Comparison of ENCODE assay signal across 8 mouse cellular contexts in the genomic region with DNA sequence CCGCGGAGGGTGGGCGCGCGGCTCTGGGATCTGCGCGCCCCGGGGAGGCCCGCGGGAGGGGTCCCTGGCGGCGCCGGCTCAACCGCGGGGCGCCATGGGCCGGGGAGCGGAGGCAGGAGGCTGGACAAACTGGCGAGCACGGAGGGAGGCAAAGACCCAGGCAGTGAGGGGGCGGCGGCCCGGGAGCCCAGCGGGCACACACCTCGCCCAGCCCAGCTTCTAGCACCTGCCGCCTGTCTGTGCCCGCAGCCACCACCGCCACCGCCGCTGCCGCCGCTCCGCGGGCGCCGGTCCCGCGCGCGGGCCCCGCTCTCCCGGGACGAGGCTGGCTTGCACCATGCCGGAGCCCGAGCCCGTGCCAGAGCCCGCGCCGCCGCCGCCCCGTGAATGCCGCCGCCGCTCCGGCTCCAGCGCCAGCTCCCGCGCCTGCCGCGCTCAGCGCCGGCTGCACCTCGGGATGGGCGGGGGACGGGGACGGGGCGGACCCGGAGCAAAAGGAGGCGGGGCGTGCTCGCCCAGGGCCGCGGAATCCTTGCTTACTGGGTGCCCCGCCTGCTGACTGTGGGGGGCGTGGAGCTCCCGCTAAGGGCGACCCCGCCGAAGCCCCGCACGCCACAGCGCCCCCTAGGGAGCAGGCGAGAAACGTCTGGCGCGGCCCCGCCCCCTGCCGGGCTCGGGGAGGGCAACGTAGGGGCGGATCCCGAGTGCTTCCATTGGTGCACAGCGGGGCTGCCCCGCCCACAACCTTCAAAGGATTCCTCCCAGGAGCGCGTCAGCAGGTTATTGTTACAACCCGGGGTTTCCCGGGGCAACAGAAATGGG. TPM values are rescaled to one million over a fixed set of nuclear protein-coding genes. Genes with fewer than 3 reads are reported as not detected.
DNase-seq lines count a peak whose midpoint lies in the region; ATAC-seq and TF ChIP-seq lines count a peak whose summit lies in the region.

Foxo6 (minus strand) TSS at position 60 of the 822 bp plus-strand sequence.

- in situ Hi-C loops in CH12.LX (cut with MboI; ENCODE audit: low pct_ligation_motif_present, low pct_unique_long_range_greater_than_20kb, low sequenced_read_pairs) = no loop called here

- H3K79me2 ChIP-seq in CH12.LX (replicated peaks; ENCODE audit: control insufficient read depth, extremely low read depth, insufficient read depth, poor library complexity, severe bottlenecking) = no peaks in the 10 kb centered on the region

- WGBS in forebrain, embryonic 11.5 days = 1% methylated on average over 72 of the region's 99 CpGs
- WGBS in heart, embryonic 16.5 days = under 1% methylated on average over 96 of the region's 99 CpGs
- WGBS in liver, embryonic 15.5 days (ENCODE audit: insufficient replicate concordance) = under 1% methylated on average over 98 of the region's 99 CpGs
- under 1% methylated on average over 82 of the region's 99 CpGs for WGBS in neural tube, embryonic 13.5 days

- peak; percentile 90 for ATAC-seq in forebrain, embryonic 11.5 days (replicated peaks; ENCODE audit: low FRiP score)
- peak; percentile 89 for ATAC-seq in heart, embryonic 16.5 days (replicated peaks; ENCODE audit: extremely low read depth, insufficient read depth, low FRiP score)
- peak; percentile 79 for ATAC-seq in liver, embryonic 15.5 days (ENCODE audit: insufficient read depth)
- peak; percentile 86 for ATAC-seq in neural tube, embryonic 13.5 days (ENCODE audit: low read depth)

- TF ChIP-seq EP300 in CH12.LX (IDR thresholded peaks at IDR 0.05; ENCODE audit: low read length) = no peak

- no peak for TF ChIP-seq RAD21 in CH12.LX (IDR thresholded peaks at IDR 0.05; ENCODE audit: low read depth, low read length)

- H3K4me1 ChIP-seq in CH12.LX (ENCODE audit: control insufficient read depth in 1 of 2, insufficient read depth in 2 of 2) = peaks cover 11 to 40% of the 10 kb centered on the region in 2 experiments
- H3K4me1 ChIP-seq in forebrain, embryonic 11.5 days (replicated peaks; ENCODE audit: control insufficient read depth, insufficient read depth, low read length) = peaks cover 17% of the 10 kb centered on the region
- H3K4me1 ChIP-seq in heart, embryonic 16.5 days (ENCODE audit: control insufficient read depth, insufficient read depth, low read length) = peaks cover 13% of the 10 kb centered on the region
- peaks cover 22% of the 10 kb centered on the region for H3K4me1 ChIP-seq in liver, embryonic 15.5 days (replicated peaks)
- peaks cover 57% of the 10 kb centered on the region for H3K4me1 ChIP-seq in neural tube, embryonic 13.5 days (replicated peaks)
- peaks cover 20% of the 10 kb centered on the region for H3K4me1 ChIP-seq in testis, adult 2 months (ENCODE audit: control insufficient read depth, insufficient read depth, low read length)

- DNase-seq in CH12.LX (ENCODE audit: extremely low read depth) = peak; percentile 95
- peak; percentile 84 for DNase-seq in c-Kit-positive CD71-positive TER-119-negative erythroid progenitor cells, embryonic 14.5 days (ENCODE audit: low read depth)
- peak; percentile 98 for DNase-seq in forebrain, embryonic 11.5 days (ENCODE audit: low spot score)
- peak; percentile 96 to 97 for DNase-seq in kidney, postnatal 36 days

- peak in 1 of 2 experiments; percentile 76; a peak in 2 of 4 replicates for TF ChIP-seq CTCF in CH12.LX (conservative IDR thresholded peaks at IDR 0.05 in 1 of 2, IDR thresholded peaks at IDR 0.05 in 1 of 2; ENCODE audit: low read depth in 2 of 2, low read length in 2 of 2)
- peak; percentile 81 for TF ChIP-seq CTCF in testis, adult 2 months (IDR thresholded peaks at IDR 0.05; ENCODE audit: control insufficient read depth, insufficient read depth, insufficient replicate concordance, low read depth, low read length)

- H3K9me3 ChIP-seq in CH12.LX (replicated peaks; ENCODE audit: low read length) = no peaks in the 10 kb centered on the region
- H3K9me3 ChIP-seq in forebrain, embryonic 11.5 days (ENCODE audit: control insufficient read depth, low read length) = no peaks in the 10 kb centered on the region
- no peaks in the 10 kb centered on the region for H3K9me3 ChIP-seq in heart, embryonic 16.5 days (replicated peaks; ENCODE audit: control insufficient read depth, low read length)
- no peaks in the 10 kb centered on the region for H3K9me3 ChIP-seq in liver, embryonic 15.5 days (replicated peaks)
- H3K9me3 ChIP-seq in neural tube, embryonic 13.5 days = no peaks in the 10 kb centered on the region

- no peak within 1 kb of the TSS for H3K27ac ChIP-seq in CH12.LX (ENCODE audit: insufficient read depth, low read depth)
- no peak within 1 kb of the TSS for H3K27ac ChIP-seq in forebrain, embryonic 11.5 days (ENCODE audit: low read depth, low read length)
- H3K27ac ChIP-seq in heart, embryonic 16.5 days (ENCODE audit: low read length) = peak within 1 kb of the TSS; percentile 15; the same call in 1 of the 2 replicates
- no peak within 1 kb of the TSS for H3K27ac ChIP-seq in liver, embryonic 15.5 days (replicated peaks)
- H3K27ac ChIP-seq in neural tube, embryonic 13.5 days (replicated peaks) = peak within 1 kb of the TSS; percentile 85
- no peak within 1 kb of the TSS for H3K27ac ChIP-seq in testis, adult 2 months (ENCODE audit: control insufficient read depth, insufficient read depth, low read depth, low read length)

- H3K36me3 ChIP-seq in CH12.LX (replicated peaks in 1 of 2; ENCODE audit: control insufficient read depth in 1 of 2, insufficient read depth in 1 of 2, low read length in 1 of 2) = no peaks in the 10 kb centered on the region
- H3K36me3 ChIP-seq in forebrain, embryonic 11.5 days (ENCODE audit: control insufficient read depth, insufficient read depth, low read length) = no peaks in the 10 kb centered on the region
- H3K36me3 ChIP-seq in heart, embryonic 16.5 days (ENCODE audit: control insufficient read depth, insufficient read depth) = no peaks in the 10 kb centered on the region
- H3K36me3 ChIP-seq in liver, embryonic 15.5 days (replicated peaks) = no peaks in the 10 kb centered on the region
- no peaks in the 10 kb centered on the region for H3K36me3 ChIP-seq in neural tube, embryonic 13.5 days
- no peaks in the 10 kb centered on the region for H3K36me3 ChIP-seq in testis, adult 2 months (ENCODE audit: control insufficient read depth, insufficient read depth, low read length)

- TF ChIP-seq POLR2A in CH12.LX (IDR thresholded peaks at IDR 0.05; ENCODE audit: low read depth, low read length) = no peak
- TF ChIP-seq POLR2A in testis, adult 2 months (IDR thresholded peaks at IDR 0.05; ENCODE audit: control insufficient read depth, low read depth, low read length) = 0 out of 2 replicates have a peak, but pooled peaks have one; percentile 1

- H3K27me3 ChIP-seq in CH12.LX (replicated peaks) = peaks cover 90% of the 10 kb centered on the region
- H3K27me3 ChIP-seq in forebrain, embryonic 11.5 days (ENCODE audit: control insufficient read depth, insufficient read depth, low read length) = peaks cover 39% of the 10 kb centered on the region
- peaks cover 41% of the 10 kb centered on the region for H3K27me3 ChIP-seq in heart, embryonic 16.5 days (ENCODE audit: control insufficient read depth, insufficient read depth, low read length)
- H3K27me3 ChIP-seq in liver, embryonic 15.5 days = peaks cover 79% of the 10 kb centered on the region
- peaks cover 35% of the 10 kb centered on the region for H3K27me3 ChIP-seq in neural tube, embryonic 13.5 days
- no peaks in the 10 kb centered on the region for H3K27me3 ChIP-seq in testis, adult 2 months (ENCODE audit: control insufficient read depth, insufficient read depth, low read length)

- H3K4me2 ChIP-seq in CH12.LX (ENCODE audit: insufficient read depth, low read depth, poor library complexity, severe bottlenecking) = peak within 1 kb of the TSS; percentile 84
- peak within 1 kb of the TSS; percentile 100 for H3K4me2 ChIP-seq in forebrain, embryonic 11.5 days (ENCODE audit: low read depth, low read length, severe bottlenecking)
- H3K4me2 ChIP-seq in heart, embryonic 16.5 days (ENCODE audit: low read depth, low read length) = peak within 1 kb of the TSS; percentile 99
- peak within 1 kb of the TSS; percentile 84 for H3K4me2 ChIP-seq in liver, embryonic 15.5 days
- H3K4me2 ChIP-seq in neural tube, embryonic 13.5 days = peak within 1 kb of the TSS; percentile 97

- peak within 1 kb of the TSS in 2 of 3 experiments; percentile 40 to 53 for H3K4me3 ChIP-seq in CH12.LX (replicated peaks in 1 of 3; ENCODE audit: low read depth in 2 of 3, low read length in 2 of 3, poor library complexity in 1 of 3)
- H3K4me3 ChIP-seq in forebrain, embryonic 11.5 days (ENCODE audit: low read depth, low read length) = peak within 1 kb of the TSS; percentile 65
- H3K4me3 ChIP-seq in heart, embryonic 16.5 days (ENCODE audit: low read length) = peak within 1 kb of the TSS; percentile 66
- peak within 1 kb of the TSS; percentile 58 for H3K4me3 ChIP-seq in liver, embryonic 15.5 days (replicated peaks)
- peak within 1 kb of the TSS; percentile 79 for H3K4me3 ChIP-seq in neural tube, embryonic 13.5 days
- H3K4me3 ChIP-seq in testis, adult 2 months (ENCODE audit: control insufficient read depth, low read depth, low read length) = peak within 1 kb of the TSS; percentile 78

- dilution Hi-C loops in CH12.LX (cut with MboI; ENCODE audit: extremely low pct_ligation_motif_present, extremely low pct_unique_long_range_greater_than_20kb, low sequenced_read_pairs) = no loop called here

- 0 out of 2 replicates have a peak within 1 kb of the TSS, but pooled peaks have one; percentile 2 for H3K9ac ChIP-seq in CH12.LX (ENCODE audit: insufficient read depth, low read depth)
- peak within 1 kb of the TSS; percentile 70 for H3K9ac ChIP-seq in forebrain, embryonic 11.5 days (ENCODE audit: low read length)
- peak within 1 kb of the TSS; percentile 62 for H3K9ac ChIP-seq in heart, embryonic 16.5 days (ENCODE audit: low read length)
- no peak within 1 kb of the TSS for H3K9ac ChIP-seq in liver, embryonic 15.5 days
- peak within 1 kb of the TSS; percentile 89 for H3K9ac ChIP-seq in neural tube, embryonic 13.5 days

TF ChIP-seq in CH12.LX, 34 proteins besides CTCF, POLR2A, EP300 and RAD21:
- TF ChIP-seq PAX5 (IDR thresholded peaks at IDR 0.05; ENCODE audit: low read length) (no peak), MAZ (IDR thresholded peaks at IDR 0.05; ENCODE audit: low read depth, low read length) (0 out of 2 replicates have a peak, but pooled peaks have one; percentile 46), MXI1 (IDR thresholded peaks at IDR 0.05; ENCODE audit: low read depth, low read length) (peak; percentile 35; the same call in 1 of the 2 replicates)
TF ChIP-seq in CH12.LX: peak in this region for 2.

RNA-seq across cellular contexts. Expression of gene Foxo6, which starts in this region (rescaled TPM):
- total RNA-seq in CH12.LX (2012; rRNA removed) = not detected in 2 replicates
- total RNA-seq in CH12.LX (2014; rRNA removed) = not detected in 2 replicates
- polyA plus RNA-seq in CH12.LX (2012; ENCODE audit: insufficient read length, low read depth) = not detected in 2 replicates
- 0.39 and 1.1 TPM in 2 replicates for polyA plus RNA-seq in forebrain, embryonic 11.5 days (2014; fragmentation: Nextera tagmentation; extraction: Ambion mirVana)
- 0.11 and 0.12 TPM in 2 replicates for polyA plus RNA-seq in heart, embryonic 16.5 days (2015; fragmentation: Nextera tagmentation; extraction: Ambion mirVana)
- not detected in 2 replicates for polyA plus RNA-seq in liver, embryonic 15.5 days (2015; fragmentation: Nextera tagmentation; extraction: Ambion mirVana)
- 0.62 and 1.0 TPM in 2 replicates for polyA plus RNA-seq in neural tube, embryonic 13.5 days (2015; fragmentation: Nextera tagmentation; extraction: Ambion mirVana)
- 3.0 and 3.1 TPM in 2 replicates for polyA plus RNA-seq in testis, adult 2 months (2012; rRNA removed)

Comparison
In these comparisons a context has a peak if more than half of its experiments do, and no peak if none do; other contexts are left out.
1. Peak in DNase-seq, H3K4me3 ChIP-seq, H3K9ac ChIP-seq and H3K4me2 ChIP-seq in CH12.LX; RNA of the gene not detected or under 1 TPM.
2. Peak in ATAC-seq, H3K4me3 ChIP-seq, H3K27ac ChIP-seq, H3K9ac ChIP-seq and H3K4me2 ChIP-seq in heart, embryonic 16.5 days; RNA of the gene not detected or under 1 TPM.
3. Peak in ATAC-seq, H3K4me3 ChIP-seq and H3K4me2 ChIP-seq in liver, embryonic 15.5 days; RNA of the gene not detected or under 1 TPM.